Mouse (Mus musculus): ENCODE data around the gene Theg. TPM values are rescaled to one million over a fixed set of nuclear protein-coding genes. Genes with fewer than 3 reads are reported as not detected.

The Theg gene
- polyA plus RNA-seq, 1 experiment from 2014 or later: not detected

- Histone ChIP-seq H3K27me3 (replicated peaks; ENCODE audit: control insufficient read depth, insufficient read depth, low read length) (no peaks in the 10 kb centered on the region), H3K4me3 (replicated peaks; ENCODE audit: low read length) (no peak overlapping the region), H3K9me3 (ENCODE audit: control insufficient read depth, low read length) (no peaks in the 10 kb centered on the region), H3K4me2 (ENCODE audit: low read length) (no peak overlapping the region), H3K27ac (ENCODE audit: low read length) (no peak overlapping the region), H3K36me3 (ENCODE audit: control insufficient read depth, insufficient read depth) (peaks cover 9% of the 10 kb centered on the region), H3K9ac (replicated peaks; ENCODE audit: low read depth, low read length) (no peak overlapping the region), H3K4me1 (replicated peaks; ENCODE audit: control insufficient read depth, insufficient read depth, low read length) (peaks cover 8% of the 10 kb centered on the region)
- no peak for ATAC-seq
- 92% methylated on average over 2 of the region's 2 CpGs for WGBS
Observed at GRCm38 (mm10) chr10:79537781-79538180, 49.4 kb downstream of the Theg start.

- peaks cover 8% of the 10 kb centered on the region for H3K4me1 ChIP-seq (replicated peaks; ENCODE audit: control insufficient read depth, insufficient read depth, low read length)
- H3K4me3 ChIP-seq (replicated peaks; ENCODE audit: low read length): no peak overlapping the region
- 88% methylated on average over 7 of the region's 7 CpGs for WGBS
- no peak overlapping the region for H3K27ac ChIP-seq (ENCODE audit: low read length)
- peaks cover 7% of the 10 kb centered on the region for H3K36me3 ChIP-seq (ENCODE audit: control insufficient read depth, insufficient read depth)
- no peak overlapping the region for H3K4me2 ChIP-seq (ENCODE audit: low read length)
- no peak overlapping the region for H3K9ac ChIP-seq (replicated peaks; ENCODE audit: low read depth, low read length)
- H3K9me3 ChIP-seq (ENCODE audit: control insufficient read depth, low read length): no peaks in the 10 kb centered on the region
- no peak for ATAC-seq
- no peaks in the 10 kb centered on the region for H3K27me3 ChIP-seq (replicated peaks; ENCODE audit: control insufficient read depth, insufficient read depth, low read length)
Observed at GRCm38 (mm10) chr10:79537271-79537670, 49.9 kb downstream of the Theg start.

- Histone ChIP-seq H3K4me3 (replicated peaks; ENCODE audit: low read length) (no peak overlapping the region), H3K4me1 (replicated peaks; ENCODE audit: control insufficient read depth, insufficient read depth, low read length) (peaks cover 8% of the 10 kb centered on the region), H3K27me3 (replicated peaks; ENCODE audit: control insufficient read depth, insufficient read depth, low read length) (no peaks in the 10 kb centered on the region), H3K9ac (replicated peaks; ENCODE audit: low read depth, low read length) (no peak overlapping the region), H3K9me3 (ENCODE audit: control insufficient read depth, low read length) (no peaks in the 10 kb centered on the region), H3K27ac (ENCODE audit: low read length) (no peak overlapping the region), H3K4me2 (ENCODE audit: low read length) (no peak overlapping the region), H3K36me3 (ENCODE audit: control insufficient read depth, insufficient read depth) (peaks cover 7% of the 10 kb centered on the region)
- WGBS: 73% methylated on average over 12 of the region's 12 CpGs
- no peak for ATAC-seq
Observed at GRCm38 (mm10) chr10:79536461-79537080, 50.6 kb downstream of the Theg start.

- H3K9me3 ChIP-seq (ENCODE audit: control insufficient read depth, low read length): no peaks in the 10 kb centered on the region
- peaks cover 7% of the 10 kb centered on the region; the same call in 1 of the 2 replicates for H3K36me3 ChIP-seq (ENCODE audit: control insufficient read depth, insufficient read depth)
- H3K27me3 ChIP-seq (replicated peaks; ENCODE audit: control insufficient read depth, insufficient read depth, low read length): no peaks in the 10 kb centered on the region
- no peak overlapping the region for H3K4me2 ChIP-seq (ENCODE audit: low read length)
- H3K4me1 ChIP-seq (replicated peaks; ENCODE audit: control insufficient read depth, insufficient read depth, low read length): peaks cover 8% of the 10 kb centered on the region
- WGBS: 50% methylated on average over 1 of the region's 1 CpGs
- no peak for ATAC-seq
- no peak overlapping the region for H3K9ac ChIP-seq (replicated peaks; ENCODE audit: low read depth, low read length)
- no peak overlapping the region for H3K27ac ChIP-seq (ENCODE audit: low read length)
- H3K4me3 ChIP-seq (replicated peaks; ENCODE audit: low read length): no peak overlapping the region
Observed at GRCm38 (mm10) chr10:79535431-79535830, 51.7 kb downstream of the Theg start.

GRCm38 (mm10) chr10:79534426-79534825 is 52.7 kb downstream of the Theg start:
- no peak overlapping the region for H3K4me3 ChIP-seq (replicated peaks; ENCODE audit: low read length)
- no peaks in the 10 kb centered on the region for H3K27me3 ChIP-seq (replicated peaks; ENCODE audit: control insufficient read depth, insufficient read depth, low read length)
- H3K9me3 ChIP-seq (ENCODE audit: control insufficient read depth, low read length): no peaks in the 10 kb centered on the region
- peaks cover 8% of the 10 kb centered on the region for H3K4me1 ChIP-seq (replicated peaks; ENCODE audit: control insufficient read depth, insufficient read depth, low read length)
- peaks cover 3% of the 10 kb centered on the region; the same call in 1 of the 2 replicates for H3K36me3 ChIP-seq (ENCODE audit: control insufficient read depth, insufficient read depth)
- H3K4me2 ChIP-seq (ENCODE audit: low read length): no peak overlapping the region
- no peak for ATAC-seq
- 87% methylated on average over 2 of the region's 2 CpGs for WGBS
- H3K27ac ChIP-seq (ENCODE audit: low read length): no peak overlapping the region
- H3K9ac ChIP-seq (replicated peaks; ENCODE audit: low read depth, low read length): no peak overlapping the region

- peak; percentile 56 for ATAC-seq
- H3K9ac ChIP-seq (replicated peaks; ENCODE audit: low read depth, low read length): peak within 1 kb of the TSS; percentile 58
- peaks cover 8% of the 10 kb centered on the region for H3K4me1 ChIP-seq (replicated peaks; ENCODE audit: control insufficient read depth, insufficient read depth, low read length)
- 0 out of 2 replicates have a peak, but pooled peaks cover 2% of the 10 kb centered on the region for H3K36me3 ChIP-seq (ENCODE audit: control insufficient read depth, insufficient read depth)
- peak within 1 kb of the TSS; percentile 92 for H3K4me2 ChIP-seq (ENCODE audit: low read length)
- no peak within 1 kb of the TSS for H3K27ac ChIP-seq (ENCODE audit: low read length)
- H3K4me3 ChIP-seq (replicated peaks; ENCODE audit: low read length): peak within 1 kb of the TSS; percentile 59
- H3K27me3 ChIP-seq (replicated peaks; ENCODE audit: control insufficient read depth, insufficient read depth, low read length): no peaks in the 10 kb centered on the region
- H3K9me3 ChIP-seq (ENCODE audit: control insufficient read depth, low read length): no peaks in the 10 kb centered on the region
- WGBS: under 1% methylated on average over 51 of the region's 52 CpGs
Observed at GRCm38 (mm10) chr10:79533126-79533911, 53.8 kb downstream of the Theg start, which contains the start of gene Plpp2. TSS of gene Plpp2 (minus strand) at chr10:79533796.

GRCm38 (mm10) chr10:79532678-79533077 is 54.5 kb downstream of the Theg start:
- Histone ChIP-seq H3K4me3 (replicated peaks; ENCODE audit: low read length) (peak overlapping the region; percentile 59), H3K27ac (ENCODE audit: low read length) (no peak overlapping the region), H3K9me3 (ENCODE audit: control insufficient read depth, low read length) (no peaks in the 10 kb centered on the region), H3K36me3 (ENCODE audit: control insufficient read depth, insufficient read depth) (no peaks in the 10 kb centered on the region), H3K27me3 (replicated peaks; ENCODE audit: control insufficient read depth, insufficient read depth, low read length) (no peaks in the 10 kb centered on the region), H3K4me2 (ENCODE audit: low read length) (peak overlapping the region; percentile 92), H3K9ac (replicated peaks; ENCODE audit: low read depth, low read length) (peak overlapping the region; percentile 58), H3K4me1 (replicated peaks; ENCODE audit: control insufficient read depth, insufficient read depth, low read length) (peaks cover 8% of the 10 kb centered on the region)
- WGBS: 28% methylated on average over 3 of the region's 3 CpGs
- ATAC-seq: no peak; the same call in 1 of the 2 replicates

GRCm38 (mm10) chr10:79531593-79531992 is 55.5 kb downstream of the Theg start:
- peaks cover 8% of the 10 kb centered on the region for H3K4me1 ChIP-seq (replicated peaks; ENCODE audit: control insufficient read depth, insufficient read depth, low read length)
- no peak overlapping the region for H3K4me3 ChIP-seq (replicated peaks; ENCODE audit: low read length)
- H3K9me3 ChIP-seq (ENCODE audit: control insufficient read depth, low read length): no peaks in the 10 kb centered on the region
- no peaks in the 10 kb centered on the region for H3K27me3 ChIP-seq (replicated peaks; ENCODE audit: control insufficient read depth, insufficient read depth, low read length)
- H3K27ac ChIP-seq (ENCODE audit: low read length): no peak overlapping the region
- no peak for ATAC-seq
- WGBS: 89% methylated on average over 3 of the region's 3 CpGs
- H3K9ac ChIP-seq (replicated peaks; ENCODE audit: low read depth, low read length): no peak overlapping the region
- no peaks in the 10 kb centered on the region for H3K36me3 ChIP-seq (ENCODE audit: control insufficient read depth, insufficient read depth)
- H3K4me2 ChIP-seq (ENCODE audit: low read length): no peak overlapping the region

GRCm38 (mm10) chr10:79530721-79531120 is 56.4 kb downstream of the Theg start:
- H3K9me3 ChIP-seq (ENCODE audit: control insufficient read depth, low read length): no peaks in the 10 kb centered on the region
- H3K27ac ChIP-seq (ENCODE audit: low read length): no peak overlapping the region
- no peak overlapping the region for H3K9ac ChIP-seq (replicated peaks; ENCODE audit: low read depth, low read length)
- no peak overlapping the region for H3K4me2 ChIP-seq (ENCODE audit: low read length)
- no peak overlapping the region for H3K4me3 ChIP-seq (replicated peaks; ENCODE audit: low read length)
- no peaks in the 10 kb centered on the region for H3K36me3 ChIP-seq (ENCODE audit: control insufficient read depth, insufficient read depth)
- no peaks in the 10 kb centered on the region for H3K27me3 ChIP-seq (replicated peaks; ENCODE audit: control insufficient read depth, insufficient read depth, low read length)
- 95% methylated on average over 13 of the region's 13 CpGs for WGBS
- no peak for ATAC-seq
- peaks cover 8% of the 10 kb centered on the region for H3K4me1 ChIP-seq (replicated peaks; ENCODE audit: control insufficient read depth, insufficient read depth, low read length)
